Mouse (Mus musculus): ENCODE data around the gene Entpd8. TPM values are rescaled to one million over a fixed set of nuclear protein-coding genes. Genes with fewer than 3 reads are reported as not detected.

The Entpd8 gene
- polyA plus RNA-seq (2017; shearing (Covaris generic)), result not detected

DNA sequence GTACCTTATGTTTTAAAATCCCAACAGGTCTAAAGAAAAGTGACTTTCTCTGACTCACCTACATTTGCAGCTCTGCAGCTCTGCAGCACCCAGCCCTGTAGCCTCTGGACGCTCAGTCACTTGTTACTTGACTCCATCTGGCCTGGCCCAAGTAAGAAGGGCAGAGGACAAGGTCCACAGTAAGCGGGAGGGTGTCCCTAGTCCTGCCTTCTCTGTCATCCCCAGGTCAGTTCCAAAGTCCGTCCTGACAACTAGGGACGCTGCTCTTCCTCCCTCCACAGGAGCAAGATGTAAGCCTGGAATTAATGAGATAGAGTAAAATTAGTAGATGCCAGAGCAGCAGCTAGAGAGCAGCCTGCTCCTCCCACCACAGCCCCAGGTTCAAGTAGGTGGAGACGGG lies at the start of gene Entpd8:
Entpd8 (plus strand) TSS at position 229 of the 400 bp plus-strand sequence.

DNA sequence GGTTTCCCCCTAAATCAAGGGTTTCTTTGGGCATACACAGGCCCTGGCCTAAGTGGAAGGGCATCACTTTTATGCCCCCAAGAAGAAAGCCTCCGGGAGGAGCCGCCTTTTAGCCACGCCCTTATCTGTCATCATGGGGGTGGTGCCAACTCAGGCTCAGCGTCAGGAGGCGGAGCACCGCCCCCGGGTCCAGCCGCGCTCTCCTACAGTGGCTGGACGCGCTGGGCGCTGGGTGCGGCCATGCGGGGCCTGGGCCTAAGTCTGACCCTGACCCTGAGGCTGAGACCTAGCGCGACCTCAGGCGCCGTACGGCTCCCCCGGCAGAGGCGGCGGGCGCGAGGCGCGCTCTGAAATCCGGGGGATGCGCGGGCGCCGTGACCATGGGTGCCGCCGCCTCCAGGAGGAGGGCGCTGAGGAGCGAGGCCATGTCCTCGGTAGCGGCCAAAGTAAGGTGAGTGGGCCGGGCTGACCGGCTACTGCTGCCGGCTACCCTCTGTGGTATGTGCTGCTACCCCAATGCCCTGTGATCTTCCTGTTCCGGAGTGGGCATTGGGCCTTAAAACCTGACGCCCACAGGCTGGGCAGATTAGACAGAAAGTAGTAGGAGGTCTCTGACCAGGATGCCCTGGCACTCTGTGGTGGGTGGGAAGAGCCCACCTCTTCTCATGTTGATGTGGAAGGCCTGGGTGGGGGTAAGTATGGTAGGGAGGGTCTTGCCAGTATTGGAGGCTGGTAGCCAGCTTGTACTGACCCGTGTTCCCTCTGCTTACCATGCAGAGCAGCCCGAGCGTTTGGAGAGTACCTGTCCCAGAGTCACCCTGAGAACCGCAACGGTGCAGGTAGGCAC lies 25.7 kb upstream of the Entpd8 start, which contains the start of gene Nsmf:
Nsmf (plus strand) TSS at position 135 of the 847 bp plus-strand sequence.

DNA sequence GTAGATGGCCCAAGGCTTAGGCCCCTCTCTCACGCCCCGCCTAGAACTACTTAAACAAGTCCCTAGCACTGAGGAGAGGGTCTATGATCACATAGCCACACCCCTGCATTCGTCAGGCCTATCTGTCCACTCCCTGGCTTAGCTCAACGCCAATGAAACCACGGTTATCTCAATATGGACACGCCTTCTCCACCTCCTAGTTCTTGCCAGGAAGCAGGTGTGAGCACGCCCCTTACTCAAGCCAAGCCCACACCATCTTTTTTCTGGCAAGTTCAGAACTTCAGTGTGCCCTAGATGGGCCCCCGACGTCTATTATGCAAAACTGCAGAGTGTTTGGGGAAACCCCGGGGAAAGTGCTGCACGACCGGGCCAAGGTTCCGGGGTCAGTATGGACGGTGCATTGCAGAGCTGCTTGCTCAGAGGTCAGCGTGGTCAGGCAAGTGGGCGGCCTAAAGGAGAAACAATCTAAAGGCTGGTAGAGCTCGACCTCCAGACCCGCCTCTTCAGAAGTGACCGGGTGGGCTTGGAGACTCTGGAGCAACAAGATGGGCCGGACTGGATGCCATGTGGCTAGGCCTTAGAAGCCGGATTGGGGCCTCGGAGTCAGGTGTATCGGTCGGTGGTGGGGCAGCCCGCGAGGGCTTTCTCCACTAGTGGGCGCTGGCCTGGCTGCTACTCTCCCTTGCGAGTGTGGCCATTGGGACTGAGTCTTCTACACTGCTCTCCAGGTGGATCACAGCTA lies 15.2 kb downstream of the Entpd8 start, which contains the start of gene Noxa1:
Noxa1 (minus strand) TSS at position 41 of the 742 bp plus-strand sequence.

Other genes with a start within 250 kb of the Entpd8 start
- gene Ehmt1, start 160.7 kb upstream of the Entpd8 start, polyA plus RNA-seq (2017; shearing (Covaris generic)), result 10 to 100 TPM; 41.9 to 42.5 TPM
- 100 to 1,000 TPM; 190 to 251 TPM for gene Arrdc1, start 145.1 kb upstream of the Entpd8 start, polyA plus RNA-seq (2017; shearing (Covaris generic))
- 10 to 100 TPM; 19.8 to 33.2 TPM for gene Zmynd19, start 130.5 kb upstream of the Entpd8 start, polyA plus RNA-seq (2017; shearing (Covaris generic))
- gene Dph7, start 117.9 kb upstream of the Entpd8 start, polyA plus RNA-seq (2017; shearing (Covaris generic)), result 10 to 100 TPM; 23.9 to 30.5 TPM
- gene Mrpl41, start 105.2 kb upstream of the Entpd8 start, polyA plus RNA-seq (2017; shearing (Covaris generic)), result 100 to 1,000 TPM in 1 of 2 experiments, 10 to 100 TPM in 1; 80.0 to 119 TPM
- 10 to 100 TPM; 59.0 to 76.4 TPM for gene Pnpla7, start 104.3 kb upstream of the Entpd8 start, polyA plus RNA-seq (2017; shearing (Covaris generic))
- 10 to 100 TPM; 31.8 to 38.7 TPM for gene Nsmf, start 25.9 kb upstream of the Entpd8 start, polyA plus RNA-seq (2017; shearing (Covaris generic))
- 1 to 10 TPM; 1.3 to 1.4 TPM for gene Noxa1, start 14.8 kb downstream of the Entpd8 start, polyA plus RNA-seq (2017; shearing (Covaris generic))
- 1 to 10 TPM; 3.6 to 4.7 TPM for gene Nrarp, start 100.5 kb downstream of the Entpd8 start, polyA plus RNA-seq (2017; shearing (Covaris generic))
- gene Tor4a, start 116.6 kb downstream of the Entpd8 start, polyA plus RNA-seq (2017; shearing (Covaris generic)), result 100 to 1,000 TPM in 1 of 2 experiments, 10 to 100 TPM in 1; 82.2 to 121 TPM
- 100 to 1,000 TPM; 104 to 121 TPM for gene Nelfb, start 131.2 kb downstream of the Entpd8 start, polyA plus RNA-seq (2017; shearing (Covaris generic))
- not detected for gene Stpg3, start 134.3 kb downstream of the Entpd8 start, polyA plus RNA-seq (2017; shearing (Covaris generic))
- under 1 TPM in 1 of 2 experiments, not detected in 1; 0.44 TPM for gene Fam166a, start 138.4 kb downstream of the Entpd8 start, polyA plus RNA-seq (2017; shearing (Covaris generic))
- gene Tubb4b, start 144.4 kb downstream of the Entpd8 start, polyA plus RNA-seq (2017; shearing (Covaris generic)), result 100 to 1,000 TPM; 153 to 167 TPM
- gene Slc34a3, start 154.1 kb downstream of the Entpd8 start, polyA plus RNA-seq (2017; shearing (Covaris generic)), result under 1 TPM in 1 of 2 experiments, not detected in 1; 0.07 TPM
- gene Rnf224, start 156.5 kb downstream of the Entpd8 start, polyA plus RNA-seq (2017; shearing (Covaris generic)), result under 1 TPM in 1 of 2 experiments, not detected in 1; 0.14 TPM
- gene Rnf208, start 162.0 kb downstream of the Entpd8 start, polyA plus RNA-seq (2017; shearing (Covaris generic)), result 1 to 10 TPM; 1.2 to 4.3 TPM
- gene Cysrt1, start 162.1 kb downstream of the Entpd8 start, polyA plus RNA-seq (2017; shearing (Covaris generic)), result not detected
- gene AL732309.1, start 166.6 kb downstream of the Entpd8 start, polyA plus RNA-seq (2017; shearing (Covaris generic)), result 1 to 10 TPM; 2.1 to 9.4 TPM
- gene Tmem203, start 175.1 kb downstream of the Entpd8 start, polyA plus RNA-seq (2017; shearing (Covaris generic)), result 10 to 100 TPM; 31.0 to 41.1 TPM
- gene Tprn, start 182.3 kb downstream of the Entpd8 start, polyA plus RNA-seq (2017; shearing (Covaris generic)), result 10 to 100 TPM; 10.9 to 12.4 TPM
- gene Ssna1, start 192.1 kb downstream of the Entpd8 start, polyA plus RNA-seq (2017; shearing (Covaris generic)), result 100 to 1,000 TPM; 140 TPM
- 10 to 100 TPM; 78.1 to 84.1 TPM for gene Anapc2, start 192.2 kb downstream of the Entpd8 start, polyA plus RNA-seq (2017; shearing (Covaris generic))
- gene Tmem210, start 207.8 kb downstream of the Entpd8 start, polyA plus RNA-seq (2017; shearing (Covaris generic)), result not detected
- not detected for gene Lrrc26, start 209.6 kb downstream of the Entpd8 start, polyA plus RNA-seq (2017; shearing (Covaris generic))
- gene Grin1, start 238.9 kb downstream of the Entpd8 start, polyA plus RNA-seq (2017; shearing (Covaris generic)), result under 1 TPM; 0.10 to 0.39 TPM

All from activated CD4-positive, CD25-positive, alpha-beta regulatory T cell (primary cell).